Mouse (Mus musculus): ENCODE data around the gene Ago3. TPM values are rescaled to one million over a fixed set of nuclear protein-coding genes. Genes with fewer than 3 reads are reported as not detected.

The Ago3 gene
- polyA plus RNA-seq, 1 experiment = not detected

GRCm38 (mm10) chr4:126464892-126465235 is 35.5 kb upstream of the Ago3 start:
- Histone ChIP-seq H3K4me1 (ENCODE audit: control insufficient read depth, insufficient read depth, low read length) (peaks cover 29% of the 10 kb centered on the region), H3K4me3 (ENCODE audit: insufficient read depth, low read depth, low read length) (no peak overlapping the region), H3K27ac (ENCODE audit: insufficient read depth, low read depth, low read length) (no peak overlapping the region)
- WGBS = 28% methylated on average over 2 of the region's 2 CpGs
- TF ChIP-seq POLR2A (IDR thresholded peaks at IDR 0.05; ENCODE audit: insufficient read depth, low read depth, low read length) (no peak), CTCF (IDR thresholded peaks at IDR 0.05; ENCODE audit: insufficient read depth, low read depth, low read length) (no peak)

GRCm38 (mm10) chr4:126464189-126464891 is 35.0 kb upstream of the Ago3 start:
- peaks cover 29% of the 10 kb centered on the region for H3K4me1 ChIP-seq (ENCODE audit: control insufficient read depth, insufficient read depth, low read length)
- no peak for TF ChIP-seq POLR2A (IDR thresholded peaks at IDR 0.05; ENCODE audit: insufficient read depth, low read depth, low read length)
- TF ChIP-seq CTCF (IDR thresholded peaks at IDR 0.05; ENCODE audit: insufficient read depth, low read depth, low read length) = no peak
- no peak overlapping the region for H3K4me3 ChIP-seq (ENCODE audit: insufficient read depth, low read depth, low read length)
- no peak overlapping the region for H3K27ac ChIP-seq (ENCODE audit: insufficient read depth, low read depth, low read length)
- WGBS = 35% methylated on average over 4 of the region's 4 CpGs

- H3K4me3 ChIP-seq (ENCODE audit: insufficient read depth, low read depth, low read length) = no peak overlapping the region
- TF ChIP-seq CTCF (IDR thresholded peaks at IDR 0.05; ENCODE audit: insufficient read depth, low read depth, low read length) = no peak
- TF ChIP-seq POLR2A (IDR thresholded peaks at IDR 0.05; ENCODE audit: insufficient read depth, low read depth, low read length) = no peak
- 88% methylated on average over 7 of the region's 7 CpGs for WGBS
- no peak overlapping the region for H3K27ac ChIP-seq (ENCODE audit: insufficient read depth, low read depth, low read length)
- H3K4me1 ChIP-seq (ENCODE audit: control insufficient read depth, insufficient read depth, low read length) = no peaks in the 10 kb centered on the region
These were observed 26.1 kb upstream of the Ago3 start for GRCm38 (mm10) chr4:126455441-126455840.

DNA sequence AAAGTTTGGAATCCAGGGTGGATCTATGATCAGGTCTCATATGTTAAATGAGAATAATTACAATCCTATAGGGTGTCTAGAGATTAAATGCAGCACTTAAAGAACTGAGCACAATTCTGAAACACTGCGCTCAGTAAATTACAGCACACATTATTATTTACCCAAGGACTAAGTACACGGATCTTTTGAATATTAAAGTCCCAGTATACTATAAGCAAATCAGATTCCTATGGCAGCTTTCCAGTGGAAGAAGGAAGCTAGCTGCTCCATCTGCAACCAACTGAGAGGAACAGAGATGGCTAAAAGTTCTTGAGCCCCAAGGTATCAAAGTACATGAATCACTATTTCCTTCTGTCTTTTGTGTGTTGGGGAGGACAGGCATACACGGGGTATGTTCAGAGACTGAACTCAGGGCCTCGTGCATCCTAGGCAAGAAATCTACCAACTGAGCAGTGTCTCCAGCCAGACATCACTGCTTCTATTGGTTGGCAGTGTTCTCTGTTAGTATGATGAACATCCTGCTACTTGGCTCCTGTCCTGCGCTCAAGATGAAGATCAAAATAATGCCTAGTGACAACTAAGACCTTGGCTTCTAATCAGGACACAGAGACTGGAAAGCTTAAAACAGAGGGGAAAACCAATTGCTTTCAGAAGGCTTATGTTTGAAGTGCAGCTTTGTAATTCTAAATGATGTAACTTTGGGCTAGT is 25.3 kb upstream of the Ago3 start:
- Histone ChIP-seq H3K27ac (ENCODE audit: insufficient read depth, low read depth, low read length) (no peak overlapping the region), H3K4me3 (ENCODE audit: insufficient read depth, low read depth, low read length) (no peak overlapping the region), H3K4me1 (ENCODE audit: control insufficient read depth, insufficient read depth, low read length) (no peaks in the 10 kb centered on the region)
- 85% methylated on average over 5 of the region's 5 CpGs for WGBS
- TF ChIP-seq POLR2A (IDR thresholded peaks at IDR 0.05; ENCODE audit: insufficient read depth, low read depth, low read length) = no peak
- no peak for TF ChIP-seq CTCF (IDR thresholded peaks at IDR 0.05; ENCODE audit: insufficient read depth, low read depth, low read length)

DNA sequence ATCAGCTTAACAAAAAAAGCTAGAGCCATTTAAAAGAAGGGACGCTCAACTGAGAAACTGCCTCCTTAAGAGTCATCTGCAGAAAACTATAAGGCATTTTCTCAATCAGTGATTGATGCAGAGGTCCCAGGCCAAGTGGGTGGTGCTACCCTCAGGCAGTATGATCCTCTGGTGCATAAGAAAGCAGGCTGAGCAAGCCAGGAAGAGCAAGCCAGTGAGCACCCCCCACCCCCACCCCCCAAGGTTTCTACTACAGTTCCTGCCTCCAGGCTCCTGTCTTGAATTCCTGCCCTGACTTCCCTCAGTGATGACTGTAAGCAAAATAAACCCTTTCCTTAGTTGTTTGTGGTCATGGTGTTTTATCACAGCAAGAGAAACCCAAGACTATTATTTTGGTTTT is 20.9 kb upstream of the Ago3 start:
- no peak for TF ChIP-seq CTCF (IDR thresholded peaks at IDR 0.05; ENCODE audit: insufficient read depth, low read depth, low read length)
- no peak for TF ChIP-seq POLR2A (IDR thresholded peaks at IDR 0.05; ENCODE audit: insufficient read depth, low read depth, low read length)
- no peak overlapping the region for H3K4me3 ChIP-seq (ENCODE audit: insufficient read depth, low read depth, low read length)
- 93% methylated on average over 1 of the region's 1 CpGs for WGBS
- no peaks in the 10 kb centered on the region for H3K4me1 ChIP-seq (ENCODE audit: control insufficient read depth, insufficient read depth, low read length)
- H3K27ac ChIP-seq (ENCODE audit: insufficient read depth, low read depth, low read length) = no peak overlapping the region

- 80% methylated on average over 7 of the region's 7 CpGs for WGBS
- Histone ChIP-seq H3K4me1 (ENCODE audit: control insufficient read depth, insufficient read depth, low read length) (no peaks in the 10 kb centered on the region), H3K4me3 (ENCODE audit: insufficient read depth, low read depth, low read length) (no peak overlapping the region), H3K27ac (ENCODE audit: insufficient read depth, low read depth, low read length) (no peak overlapping the region)
- TF ChIP-seq POLR2A (IDR thresholded peaks at IDR 0.05; ENCODE audit: insufficient read depth, low read depth, low read length) = no peak
These were observed 17.8 kb upstream of the Ago3 start for GRCm38 (mm10) chr4:126447126-126447525.

DNA sequence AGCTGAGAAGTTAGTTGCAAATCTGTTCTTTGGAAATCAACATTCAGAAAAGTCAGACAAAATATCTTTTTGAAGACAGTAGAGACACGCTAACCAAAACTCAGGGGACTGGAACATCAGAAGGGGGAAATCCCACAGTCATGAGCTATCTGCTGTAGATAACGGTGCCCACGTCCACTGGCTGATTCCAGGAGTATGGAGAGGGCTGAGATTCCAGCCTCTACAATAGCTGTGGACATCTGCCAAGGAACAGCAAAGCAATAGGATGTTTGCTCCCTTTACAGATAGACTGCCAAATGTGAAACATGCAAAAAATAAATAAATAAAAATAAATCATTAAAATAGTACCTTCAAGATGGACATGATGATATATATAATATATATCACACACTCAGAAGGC is 15.2 kb upstream of the Ago3 start:
- Histone ChIP-seq H3K4me1 (ENCODE audit: control insufficient read depth, insufficient read depth, low read length) (no peaks in the 10 kb centered on the region), H3K27ac (ENCODE audit: insufficient read depth, low read depth, low read length) (no peak overlapping the region), H3K4me3 (ENCODE audit: insufficient read depth, low read depth, low read length) (no peak overlapping the region)
- 84% methylated on average over 3 of the region's 3 CpGs for WGBS
- TF ChIP-seq CTCF (IDR thresholded peaks at IDR 0.05; ENCODE audit: insufficient read depth, low read depth, low read length) = no peak
- no peak for TF ChIP-seq POLR2A (IDR thresholded peaks at IDR 0.05; ENCODE audit: insufficient read depth, low read depth, low read length)

DNA sequence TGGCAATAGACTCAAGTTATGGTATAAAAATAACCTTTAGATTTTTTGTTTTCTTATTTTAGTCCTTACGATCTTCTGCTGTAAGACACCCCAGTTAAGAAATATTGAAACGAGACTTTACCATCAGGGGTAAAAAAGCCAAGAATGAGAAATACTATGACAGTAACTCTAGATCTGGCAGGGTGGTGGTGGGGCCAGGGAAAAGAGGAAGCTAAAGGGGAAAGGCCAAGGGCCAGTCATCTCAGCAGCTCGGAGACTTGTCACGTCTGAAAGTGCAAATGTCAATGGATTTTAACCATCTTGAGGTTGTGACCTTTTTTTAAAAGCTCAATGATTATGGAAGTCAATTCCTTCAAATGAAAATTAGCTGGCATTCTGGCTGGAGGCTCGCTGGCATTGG is 8.9 kb upstream of the Ago3 start:
- no peak overlapping the region for H3K27ac ChIP-seq (ENCODE audit: insufficient read depth, low read depth, low read length)
- WGBS = 81% methylated on average over 5 of the region's 5 CpGs
- TF ChIP-seq CTCF (IDR thresholded peaks at IDR 0.05; ENCODE audit: insufficient read depth, low read depth, low read length) (no peak), POLR2A (IDR thresholded peaks at IDR 0.05; ENCODE audit: insufficient read depth, low read depth, low read length) (no peak)
- H3K4me3 ChIP-seq (ENCODE audit: insufficient read depth, low read depth, low read length) = no peak overlapping the region
- H3K4me1 ChIP-seq (ENCODE audit: control insufficient read depth, insufficient read depth, low read length) = peaks cover 3% of the 10 kb centered on the region; the same call in 1 of the 2 replicates

DNA sequence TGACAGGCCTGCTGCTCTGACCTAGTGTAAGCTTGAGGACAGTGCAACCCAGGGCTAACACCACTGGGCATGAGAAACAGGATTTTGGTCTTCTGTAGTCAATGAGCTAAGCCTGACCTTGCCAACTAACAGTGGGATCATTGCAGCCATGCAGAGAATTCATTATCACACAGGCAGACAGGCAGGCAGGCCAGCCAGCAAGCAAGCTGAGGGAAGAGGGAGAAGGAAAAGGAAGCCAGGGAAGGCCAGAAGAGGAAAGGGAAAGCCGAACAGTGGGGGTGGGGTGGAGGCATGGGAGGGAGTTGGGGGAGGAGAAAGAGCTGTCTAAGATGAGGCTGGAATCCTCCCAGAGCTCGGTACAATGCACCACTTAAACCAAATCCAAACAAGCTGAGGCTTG is 6.9 kb upstream of the Ago3 start:
- H3K4me3 ChIP-seq (ENCODE audit: insufficient read depth, low read depth, low read length) = no peak overlapping the region
- 12% methylated on average over 2 of the region's 2 CpGs for WGBS

More for the DNA sequence above, 6.9 kb upstream of the Ago3 start:
- no peak for TF ChIP-seq POLR2A (IDR thresholded peaks at IDR 0.05; ENCODE audit: insufficient read depth, low read depth, low read length)
- TF ChIP-seq CTCF (IDR thresholded peaks at IDR 0.05; ENCODE audit: insufficient read depth, low read depth, low read length) = no peak
- Histone ChIP-seq H3K4me1 (ENCODE audit: control insufficient read depth, insufficient read depth, low read length) (peaks cover 3% of the 10 kb centered on the region; the same call in 1 of the 2 replicates), H3K27ac (ENCODE audit: insufficient read depth, low read depth, low read length) (no peak overlapping the region)

Measured in olfactory bulb, adult 2 months (tissue).